Mouse (Mus musculus): ENCODE data around the gene Sh3gl3. TPM values are rescaled to one million over a fixed set of nuclear protein-coding genes. Genes with fewer than 3 reads are reported as not detected.

Sh3gl3 gene
- polyA plus RNA-seq, 1 experiment from 2014 or later = 42.5 TPM

- no peak overlapping the region for H3K4me3 ChIP-seq
- peaks cover 24% of the 10 kb centered on the region for H3K4me1 ChIP-seq
- no peak for ATAC-seq (ENCODE audit: insufficient number of reproducible peaks, insufficient read depth, low FRiP score, low TSS enrichment)
- no peaks in the 10 kb centered on the region for H3K9me3 ChIP-seq
- WGBS = 44% methylated on average over 7 of the region's 7 CpGs
- no peaks in the 10 kb centered on the region for H3K27me3 ChIP-seq
- no peak overlapping the region for H3K4me2 ChIP-seq (replicated peaks)
- H3K9ac ChIP-seq = no peak overlapping the region
- H3K36me3 ChIP-seq = no peaks in the 10 kb centered on the region
- peak overlapping the region; percentile 18; the same call in 1 of the 2 replicates for H3K27ac ChIP-seq
Measured at GRCm38 (mm10) chr7:82203111-82203510, 29.5 kb downstream of the Sh3gl3 start.

GRCm38 (mm10) chr7:82204014-82204784 is 30.6 kb downstream of the Sh3gl3 start:
- Histone ChIP-seq H3K4me2 (replicated peaks) (peak overlapping the region; percentile 12), H3K4me3 (no peak overlapping the region), H3K27me3 (no peaks in the 10 kb centered on the region), H3K36me3 (no peaks in the 10 kb centered on the region), H3K27ac (peak overlapping the region; percentile 66), H3K9me3 (no peaks in the 10 kb centered on the region), H3K4me1 (peaks cover 18% of the 10 kb centered on the region), H3K9ac (no peak overlapping the region)
- peak; percentile 45; the same call in 1 of the 2 replicates for ATAC-seq (ENCODE audit: insufficient number of reproducible peaks, insufficient read depth, low FRiP score, low TSS enrichment)
- 32% methylated on average over 12 of the region's 12 CpGs for WGBS

- no peaks in the 10 kb centered on the region for H3K9me3 ChIP-seq
- 82% methylated on average over 3 of the region's 3 CpGs for WGBS
- peaks cover 18% of the 10 kb centered on the region for H3K4me1 ChIP-seq
- no peak overlapping the region for H3K4me2 ChIP-seq (replicated peaks)
- H3K9ac ChIP-seq = no peak overlapping the region
- 0 out of 2 replicates have a peak overlapping the region, but pooled peaks have one; percentile 17 for H3K27ac ChIP-seq
- no peak for ATAC-seq (ENCODE audit: insufficient number of reproducible peaks, insufficient read depth, low FRiP score, low TSS enrichment)
- H3K27me3 ChIP-seq = no peaks in the 10 kb centered on the region
- H3K36me3 ChIP-seq = no peaks in the 10 kb centered on the region
- H3K4me3 ChIP-seq = no peak overlapping the region
Measured at GRCm38 (mm10) chr7:82204975-82205374, 31.3 kb downstream of the Sh3gl3 start.

- H3K9ac ChIP-seq = no peak overlapping the region
- no peak for ATAC-seq (ENCODE audit: insufficient number of reproducible peaks, insufficient read depth, low FRiP score, low TSS enrichment)
- H3K4me3 ChIP-seq = no peak overlapping the region
- no peak overlapping the region for H3K27ac ChIP-seq
- 89% methylated on average over 8 of the region's 8 CpGs for WGBS
- H3K27me3 ChIP-seq = no peaks in the 10 kb centered on the region
- H3K9me3 ChIP-seq = no peaks in the 10 kb centered on the region
- H3K4me2 ChIP-seq (replicated peaks) = no peak overlapping the region
- no peaks in the 10 kb centered on the region for H3K36me3 ChIP-seq
- H3K4me1 ChIP-seq = peaks cover 18% of the 10 kb centered on the region
Measured at GRCm38 (mm10) chr7:82206787-82207186, 33.1 kb downstream of the Sh3gl3 start.

GRCm38 (mm10) chr7:82221380-82221933 is 47.8 kb downstream of the Sh3gl3 start:
- peaks cover 12% of the 10 kb centered on the region; the same call in 1 of the 2 replicates for H3K4me1 ChIP-seq
- no peak overlapping the region for H3K4me2 ChIP-seq (replicated peaks)
- no peak overlapping the region for H3K27ac ChIP-seq
- no peak overlapping the region for H3K4me3 ChIP-seq
- no peaks in the 10 kb centered on the region for H3K9me3 ChIP-seq
- no peaks in the 10 kb centered on the region for H3K36me3 ChIP-seq
- no peaks in the 10 kb centered on the region for H3K27me3 ChIP-seq
- ATAC-seq (ENCODE audit: insufficient number of reproducible peaks, insufficient read depth, low FRiP score, low TSS enrichment) = no peak
- WGBS = 74% methylated on average over 9 of the region's 9 CpGs
- H3K9ac ChIP-seq = no peak overlapping the region

- Histone ChIP-seq H3K4me2 (replicated peaks) (no peak overlapping the region), H3K4me3 (no peak overlapping the region), H3K27ac (no peak overlapping the region), H3K9ac (0 out of 2 replicates have a peak overlapping the region, but pooled peaks have one; percentile 19), H3K27me3 (no peaks in the 10 kb centered on the region), H3K9me3 (no peaks in the 10 kb centered on the region), H3K36me3 (no peaks in the 10 kb centered on the region), H3K4me1 (peaks cover 12% of the 10 kb centered on the region; the same call in 1 of the 2 replicates)
- no peak for ATAC-seq (ENCODE audit: insufficient number of reproducible peaks, insufficient read depth, low FRiP score, low TSS enrichment)
- 16% methylated on average over 10 of the region's 10 CpGs for WGBS
Measured at GRCm38 (mm10) chr7:82223906-82224846, 50.5 kb downstream of the Sh3gl3 start.

- 62% methylated on average over 7 of the region's 7 CpGs for WGBS
- no peak overlapping the region for H3K9ac ChIP-seq
- H3K9me3 ChIP-seq = no peaks in the 10 kb centered on the region
- ATAC-seq (ENCODE audit: insufficient number of reproducible peaks, insufficient read depth, low FRiP score, low TSS enrichment) = no peak
- H3K4me1 ChIP-seq = peaks cover 23% of the 10 kb centered on the region
- no peak overlapping the region for H3K27ac ChIP-seq
- no peaks in the 10 kb centered on the region for H3K36me3 ChIP-seq
- no peak overlapping the region for H3K4me3 ChIP-seq
- H3K27me3 ChIP-seq = no peaks in the 10 kb centered on the region
- no peak overlapping the region for H3K4me2 ChIP-seq (replicated peaks)
Measured at GRCm38 (mm10) chr7:82233201-82233600, 59.6 kb downstream of the Sh3gl3 start.

- no peaks in the 10 kb centered on the region for H3K9me3 ChIP-seq
- ATAC-seq (ENCODE audit: insufficient number of reproducible peaks, insufficient read depth, low FRiP score, low TSS enrichment) = no peak
- H3K4me3 ChIP-seq = no peak overlapping the region
- no peaks in the 10 kb centered on the region for H3K36me3 ChIP-seq
- WGBS = 37% methylated on average over 11 of the region's 11 CpGs
- no peak overlapping the region for H3K9ac ChIP-seq
- no peak overlapping the region for H3K4me2 ChIP-seq (replicated peaks)
- H3K27me3 ChIP-seq = no peaks in the 10 kb centered on the region
- no peak overlapping the region for H3K27ac ChIP-seq
- H3K4me1 ChIP-seq = peaks cover 23% of the 10 kb centered on the region
Measured at GRCm38 (mm10) chr7:82234010-82234897, 60.6 kb downstream of the Sh3gl3 start.

- H3K27ac ChIP-seq = no peak overlapping the region
- peaks cover 23% of the 10 kb centered on the region for H3K4me1 ChIP-seq
- no peak overlapping the region for H3K9ac ChIP-seq
- H3K9me3 ChIP-seq = no peaks in the 10 kb centered on the region
- ATAC-seq (ENCODE audit: insufficient number of reproducible peaks, insufficient read depth, low FRiP score, low TSS enrichment) = no peak
- H3K4me3 ChIP-seq = no peak overlapping the region
- 49% methylated on average over 3 of the region's 4 CpGs for whole genome bisulfite sequencing
- H3K27me3 ChIP-seq = no peaks in the 10 kb centered on the region
- H3K36me3 ChIP-seq = no peaks in the 10 kb centered on the region
- no peak overlapping the region for H3K4me2 ChIP-seq (replicated peaks)
Measured at GRCm38 (mm10) chr7:82234898-82235290, 61.3 kb downstream of the Sh3gl3 start.

- Histone ChIP-seq H3K4me1 (peaks cover 27% of the 10 kb centered on the region), H3K27ac (no peak overlapping the region), H3K9me3 (no peaks in the 10 kb centered on the region), H3K27me3 (no peaks in the 10 kb centered on the region), H3K4me3 (no peak overlapping the region), H3K9ac (no peak overlapping the region), H3K4me2 (replicated peaks) (no peak overlapping the region), H3K36me3 (no peaks in the 10 kb centered on the region)
- no peak for ATAC-seq (ENCODE audit: insufficient number of reproducible peaks, insufficient read depth, low FRiP score, low TSS enrichment)
- 65% methylated on average over 9 of the region's 9 CpGs for WGBS
Measured at GRCm38 (mm10) chr7:82235486-82235885, 61.8 kb downstream of the Sh3gl3 start.

Data from embryonic facial prominence, embryonic 12.5 days (tissue).